Mouse (Mus musculus): ENCODE data around the gene Proser3. TPM values are rescaled to one million over a fixed set of nuclear protein-coding genes. Genes with fewer than 3 reads are reported as not detected.

Gene Proser3
- polyA plus RNA-seq, 2 experiments, result 9.4 to 31.8 TPM

DNA sequence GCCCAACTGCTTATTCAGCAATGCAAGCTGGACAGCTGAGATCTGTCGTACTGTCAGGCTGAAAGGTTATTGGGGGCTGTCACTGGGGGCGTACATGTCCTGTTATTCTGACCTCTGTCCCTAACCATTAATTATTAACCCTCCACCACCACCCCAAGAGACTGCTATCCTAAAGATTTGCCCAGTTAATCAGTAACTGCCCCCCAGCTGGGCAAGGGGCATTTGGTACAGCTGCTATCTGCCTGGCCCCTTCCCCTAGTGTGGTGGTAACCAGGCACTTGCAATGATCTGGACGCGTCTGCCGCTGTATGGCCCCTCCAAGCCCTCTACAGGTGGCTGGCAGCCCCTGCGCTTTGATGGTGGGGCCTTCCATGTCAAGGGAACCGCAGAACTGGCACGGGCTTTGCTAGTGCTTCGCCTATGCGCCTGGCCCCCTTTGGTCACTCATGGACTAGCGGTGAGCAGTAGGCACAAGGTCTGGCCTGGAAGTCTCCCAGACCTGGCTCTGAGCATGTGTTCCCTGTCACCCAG is 58.6 kb downstream of the Proser3 start, which contains the start of gene Prodh2:
Gene Prodh2, plus strand, starts transcription at position 222 of the 531 bp plus-strand sequence.
- Histone ChIP-seq H3K4me1 (ENCODE audit: control insufficient read depth, insufficient read depth, low read length) (no peaks in the 10 kb centered on the region), H3K9me3 (ENCODE audit: control insufficient read depth, low read length) (no peaks in the 10 kb centered on the region), H3K9ac (ENCODE audit: low read depth, low read length, severe bottlenecking) (no peak within 1 kb of the TSS), H3K27me3 (ENCODE audit: control insufficient read depth, insufficient read depth, low read length) (no peaks in the 10 kb centered on the region), H3K4me3 (replicated peaks; ENCODE audit: low read length) (no peak within 1 kb of the TSS), H3K4me2 (replicated peaks; ENCODE audit: low read depth, low read length, severe bottlenecking) (no peak within 1 kb of the TSS), H3K27ac (replicated peaks; ENCODE audit: low read depth, low read length) (no peak within 1 kb of the TSS), H3K36me3 (ENCODE audit: control insufficient read depth, insufficient read depth, low read length) (no peaks in the 10 kb centered on the region)
- TF ChIP-seq POLR2A (IDR thresholded peaks at IDR 0.05; ENCODE audit: borderline replicate concordance, extremely low read depth, insufficient read depth, insufficient read length), result no peak
- ATAC-seq (ENCODE audit: low FRiP score, low read depth) (no peak), DNase-seq (ENCODE audit: low spot score) (no peak)
- WGBS, result 65% methylated on average over 11 of the region's 11 CpGs

DNA sequence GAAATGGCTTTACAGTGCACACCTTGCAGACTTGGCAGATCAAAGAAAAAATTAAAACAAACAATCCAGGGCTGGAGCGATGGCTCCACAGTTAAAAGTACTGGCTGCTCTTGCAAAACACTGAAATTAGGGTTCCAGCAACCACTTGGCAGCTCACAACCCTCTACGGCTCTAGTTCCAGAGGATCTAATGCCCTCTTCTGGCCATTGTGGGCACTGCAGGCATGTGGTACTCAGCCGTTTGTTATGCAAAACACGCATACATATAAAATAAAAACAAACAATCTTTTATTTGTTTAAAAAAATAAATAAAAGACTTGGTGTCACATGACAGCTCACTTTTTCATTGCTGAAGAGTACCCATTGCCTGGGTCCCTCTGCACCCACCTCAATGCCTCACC is 59.3 kb downstream of the Proser3 start:
- no peaks in the 10 kb centered on the region for H3K36me3 ChIP-seq (ENCODE audit: control insufficient read depth, insufficient read depth, low read length)
- peak; percentile 45 for DNase-seq (ENCODE audit: low spot score)
- whole genome bisulfite sequencing, result 17% methylated on average over 4 of the region's 4 CpGs
- no peak for ATAC-seq (ENCODE audit: low FRiP score, low read depth)
- H3K4me1 ChIP-seq (ENCODE audit: control insufficient read depth, insufficient read depth, low read length), result no peaks in the 10 kb centered on the region
- no peak overlapping the region for H3K4me2 ChIP-seq (replicated peaks; ENCODE audit: low read depth, low read length, severe bottlenecking)
- H3K27ac ChIP-seq (replicated peaks; ENCODE audit: low read depth, low read length), result no peak overlapping the region
- no peaks in the 10 kb centered on the region for H3K27me3 ChIP-seq (ENCODE audit: control insufficient read depth, insufficient read depth, low read length)
- H3K4me3 ChIP-seq (replicated peaks; ENCODE audit: low read length), result no peak overlapping the region
- no peak overlapping the region for H3K9ac ChIP-seq (ENCODE audit: low read depth, low read length, severe bottlenecking)
- no peaks in the 10 kb centered on the region for H3K9me3 ChIP-seq (ENCODE audit: control insufficient read depth, low read length)
- no peak for TF ChIP-seq POLR2A (IDR thresholded peaks at IDR 0.05; ENCODE audit: borderline replicate concordance, extremely low read depth, insufficient read depth, insufficient read length)

DNA sequence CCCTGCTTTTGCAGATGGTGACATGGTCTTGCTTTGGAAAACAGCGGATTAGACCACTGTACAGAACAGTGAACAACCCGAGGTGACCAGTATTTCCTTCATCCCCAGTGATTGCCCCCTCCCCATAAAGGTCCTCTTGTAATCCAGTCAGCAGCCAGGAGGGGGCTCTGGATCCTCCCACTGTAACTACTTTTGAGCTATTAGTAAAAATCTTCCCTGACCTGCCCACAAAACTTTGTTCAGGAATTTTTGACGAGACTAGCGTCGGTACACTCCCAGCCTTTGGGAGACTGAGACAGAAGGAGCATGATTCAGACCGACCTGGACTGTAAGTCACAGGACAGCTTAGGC is 61.2 kb downstream of the Proser3 start:
- TF ChIP-seq POLR2A (IDR thresholded peaks at IDR 0.05; ENCODE audit: borderline replicate concordance, extremely low read depth, insufficient read depth, insufficient read length), result no peak
- Histone ChIP-seq H3K27ac (replicated peaks; ENCODE audit: low read depth, low read length) (no peak overlapping the region), H3K9me3 (ENCODE audit: control insufficient read depth, low read length) (no peaks in the 10 kb centered on the region), H3K4me3 (replicated peaks; ENCODE audit: low read length) (no peak overlapping the region), H3K4me1 (ENCODE audit: control insufficient read depth, insufficient read depth, low read length) (no peaks in the 10 kb centered on the region), H3K27me3 (ENCODE audit: control insufficient read depth, insufficient read depth, low read length) (no peaks in the 10 kb centered on the region), H3K36me3 (ENCODE audit: control insufficient read depth, insufficient read depth, low read length) (no peaks in the 10 kb centered on the region), H3K9ac (ENCODE audit: low read depth, low read length, severe bottlenecking) (no peak overlapping the region), H3K4me2 (replicated peaks; ENCODE audit: low read depth, low read length, severe bottlenecking) (no peak overlapping the region)
- no peak for DNase-seq (ENCODE audit: low spot score)
- WGBS, result 23% methylated on average over 6 of the region's 6 CpGs
- ATAC-seq (ENCODE audit: low FRiP score, low read depth), result no peak

GRCm38 (mm10) chr7:30490251-30490956 is 61.7 kb downstream of the Proser3 start:
- DNase-seq (ENCODE audit: low spot score) (peak; percentile 43), ATAC-seq (ENCODE audit: low FRiP score, low read depth) (no peak)
- WGBS, result 33% methylated on average over 16 of the region's 16 CpGs
- no peaks in the 10 kb centered on the region for H3K27me3 ChIP-seq (ENCODE audit: control insufficient read depth, insufficient read depth, low read length)
- no peaks in the 10 kb centered on the region for H3K4me1 ChIP-seq (ENCODE audit: control insufficient read depth, insufficient read depth, low read length)
- no peaks in the 10 kb centered on the region for H3K9me3 ChIP-seq (ENCODE audit: control insufficient read depth, low read length)
- TF ChIP-seq POLR2A (IDR thresholded peaks at IDR 0.05; ENCODE audit: borderline replicate concordance, extremely low read depth, insufficient read depth, insufficient read length), result no peak
- no peak overlapping the region for H3K27ac ChIP-seq (replicated peaks; ENCODE audit: low read depth, low read length)
- no peaks in the 10 kb centered on the region for H3K36me3 ChIP-seq (ENCODE audit: control insufficient read depth, insufficient read depth, low read length)
- no peak overlapping the region for H3K4me3 ChIP-seq (replicated peaks; ENCODE audit: low read length)
- H3K4me2 ChIP-seq (replicated peaks; ENCODE audit: low read depth, low read length, severe bottlenecking), result no peak overlapping the region
- H3K9ac ChIP-seq (ENCODE audit: low read depth, low read length, severe bottlenecking), result no peak overlapping the region

Small RNA genes within 50 kb of the gene (microRNA-seq; reads per million reads assigned to microRNA genes)
- gene Gm38670 (1.4 reads per million), gene Mir3569 (not detected)

Other genes starting within 250 kb of the Proser3 start
Only the 30 nearest of the 34 such genes appear.
- 18.6 and 19.2 TPM in 2 replicates for gene Sdhaf1, start 228.4 kb downstream of the Proser3 start, polyA plus RNA-seq (2012; rRNA removed)
- gene Sdhaf1, start 228.4 kb downstream of the Proser3 start, polyA plus RNA-seq (2014; fragmentation: Nextera tagmentation; extraction: Ambion mirVana), result 19.7 and 20.7 TPM in 2 replicates
- 11.5 and 17.7 TPM in 2 replicates for gene Lrfn3, start 189.5 kb downstream of the Proser3 start, polyA plus RNA-seq (2012; rRNA removed)
- 6.3 and 6.9 TPM in 2 replicates for gene Lrfn3, start 189.5 kb downstream of the Proser3 start, polyA plus RNA-seq (2014; fragmentation: Nextera tagmentation; extraction: Ambion mirVana)
- 54.2 and 79.2 TPM in 2 replicates for gene Tyrobp, start 138.5 kb downstream of the Proser3 start, polyA plus RNA-seq (2012; rRNA removed)
- 69.8 and 84.7 TPM in 2 replicates for gene Tyrobp, start 138.5 kb downstream of the Proser3 start, polyA plus RNA-seq (2014; fragmentation: Nextera tagmentation; extraction: Ambion mirVana)
- gene Hcst, start 132.4 kb downstream of the Proser3 start, polyA plus RNA-seq (2012; rRNA removed), result 1.9 and 2.2 TPM in 2 replicates
- 0.70 and 3.0 TPM in 2 replicates for gene Hcst, start 132.4 kb downstream of the Proser3 start, polyA plus RNA-seq (2014; fragmentation: Nextera tagmentation; extraction: Ambion mirVana)
- gene Nfkbid, start 130.6 kb downstream of the Proser3 start, polyA plus RNA-seq (2012; rRNA removed), result 3.0 and 3.5 TPM in 2 replicates
- 1.7 and 2.2 TPM in 2 replicates for gene Nfkbid, start 130.6 kb downstream of the Proser3 start, polyA plus RNA-seq (2014; fragmentation: Nextera tagmentation; extraction: Ambion mirVana)
- gene Aplp1, start 106.8 kb downstream of the Proser3 start, polyA plus RNA-seq (2012; rRNA removed), result 41.9 and 55.5 TPM in 2 replicates
- gene Aplp1, start 106.8 kb downstream of the Proser3 start, polyA plus RNA-seq (2014; fragmentation: Nextera tagmentation; extraction: Ambion mirVana), result 31.4 and 37.4 TPM in 2 replicates
- gene Kirrel2, start 94.6 kb downstream of the Proser3 start, polyA plus RNA-seq (2012; rRNA removed), result 0.06 and 0.13 TPM in 2 replicates
- 0.07 TPM in 1 of 2 replicates, not detected in the other for gene Kirrel2, start 94.6 kb downstream of the Proser3 start, polyA plus RNA-seq (2014; fragmentation: Nextera tagmentation; extraction: Ambion mirVana)
- gene Nphs1, start 94.0 kb downstream of the Proser3 start, polyA plus RNA-seq (2012; rRNA removed), result 0.03 and 0.06 TPM in 2 replicates
- 0.14 and 0.23 TPM in 2 replicates for gene Nphs1, start 94.0 kb downstream of the Proser3 start, polyA plus RNA-seq (2014; fragmentation: Nextera tagmentation; extraction: Ambion mirVana)
- 0.04 and 0.11 TPM in 2 replicates for gene Prodh2, start 58.7 kb downstream of the Proser3 start, polyA plus RNA-seq (2012; rRNA removed)
- gene Prodh2, start 58.7 kb downstream of the Proser3 start, polyA plus RNA-seq (2014; fragmentation: Nextera tagmentation; extraction: Ambion mirVana), result not detected in 2 replicates
- 66.1 and 91.7 TPM in 2 replicates for gene Arhgap33, start 17.2 kb downstream of the Proser3 start, polyA plus RNA-seq (2012; rRNA removed)
- 9.7 and 14.2 TPM in 2 replicates for gene Arhgap33, start 17.2 kb downstream of the Proser3 start, polyA plus RNA-seq (2014; fragmentation: Nextera tagmentation; extraction: Ambion mirVana)
- 15.4 and 18.6 TPM in 2 replicates for gene Hspb6, start 121 bp downstream of the Proser3 start, polyA plus RNA-seq (2012; rRNA removed)
- gene Hspb6, start 121 bp downstream of the Proser3 start, polyA plus RNA-seq (2014; fragmentation: Nextera tagmentation; extraction: Ambion mirVana), result 15.7 and 16.8 TPM in 2 replicates
- gene Lin37, start 7.5 kb upstream of the Proser3 start, polyA plus RNA-seq (2012; rRNA removed), result 35.8 and 38.7 TPM in 2 replicates
- gene Lin37, start 7.5 kb upstream of the Proser3 start, polyA plus RNA-seq (2014; fragmentation: Nextera tagmentation; extraction: Ambion mirVana), result 38.5 and 45.8 TPM in 2 replicates
- gene U2af1l4, start 11.0 kb upstream of the Proser3 start, polyA plus RNA-seq (2012; rRNA removed), result 71.8 and 75.8 TPM in 2 replicates
- gene U2af1l4, start 11.0 kb upstream of the Proser3 start, polyA plus RNA-seq (2014; fragmentation: Nextera tagmentation; extraction: Ambion mirVana), result 95.6 and 99.2 TPM in 2 replicates
- gene Gm49396, start 11.0 kb upstream of the Proser3 start, polyA plus RNA-seq (2012; rRNA removed), result 7.3 and 8.9 TPM in 2 replicates
- 5.0 and 7.4 TPM in 2 replicates for gene Gm49396, start 11.0 kb upstream of the Proser3 start, polyA plus RNA-seq (2014; fragmentation: Nextera tagmentation; extraction: Ambion mirVana)
- gene Psenen, start 11.3 kb upstream of the Proser3 start, polyA plus RNA-seq (2012; rRNA removed), result 141 and 161 TPM in 2 replicates
- 136 and 137 TPM in 2 replicates for gene Psenen, start 11.3 kb upstream of the Proser3 start, polyA plus RNA-seq (2014; fragmentation: Nextera tagmentation; extraction: Ambion mirVana)
- 5.2 and 6.0 TPM in 2 replicates for gene Igflr1, start 13.1 kb upstream of the Proser3 start, polyA plus RNA-seq (2012; rRNA removed)
- 1.7 and 4.9 TPM in 2 replicates for gene Igflr1, start 13.1 kb upstream of the Proser3 start, polyA plus RNA-seq (2014; fragmentation: Nextera tagmentation; extraction: Ambion mirVana)
- 62.0 and 73.8 TPM in 2 replicates for gene Kmt2b, start 36.4 kb upstream of the Proser3 start, polyA plus RNA-seq (2012; rRNA removed)
- gene Kmt2b, start 36.4 kb upstream of the Proser3 start, polyA plus RNA-seq (2014; fragmentation: Nextera tagmentation; extraction: Ambion mirVana), result 13.1 and 15.4 TPM in 2 replicates
- 0.51 and 0.55 TPM in 2 replicates for gene Zbtb32, start 46.6 kb upstream of the Proser3 start, polyA plus RNA-seq (2012; rRNA removed)
- gene Zbtb32, start 46.6 kb upstream of the Proser3 start, polyA plus RNA-seq (2014; fragmentation: Nextera tagmentation; extraction: Ambion mirVana), result 0.62 and 0.67 TPM in 2 replicates
- 4.7 and 5.7 TPM in 2 replicates for gene Upk1a, start 60.5 kb upstream of the Proser3 start, polyA plus RNA-seq (2012; rRNA removed)
- 1.2 and 1.7 TPM in 2 replicates for gene Upk1a, start 60.5 kb upstream of the Proser3 start, polyA plus RNA-seq (2014; fragmentation: Nextera tagmentation; extraction: Ambion mirVana)
- gene Cox6b1, start 73.9 kb upstream of the Proser3 start, polyA plus RNA-seq (2012; rRNA removed), result 607 and 677 TPM in 2 replicates
- 799 and 875 TPM in 2 replicates for gene Cox6b1, start 73.9 kb upstream of the Proser3 start, polyA plus RNA-seq (2014; fragmentation: Nextera tagmentation; extraction: Ambion mirVana)
- 0.17 TPM in 1 of 2 replicates, not detected in the other for gene Etv2, start 83.6 kb upstream of the Proser3 start, polyA plus RNA-seq (2012; rRNA removed)
- 0.19 TPM in 1 of 2 replicates, not detected in the other for gene Etv2, start 83.6 kb upstream of the Proser3 start, polyA plus RNA-seq (2014; fragmentation: Nextera tagmentation; extraction: Ambion mirVana)
- gene Rbm42, start 98.0 kb upstream of the Proser3 start, polyA plus RNA-seq (2012; rRNA removed), result 68.1 and 87.7 TPM in 2 replicates
- gene Rbm42, start 98.0 kb upstream of the Proser3 start, polyA plus RNA-seq (2014; fragmentation: Nextera tagmentation; extraction: Ambion mirVana), result 107 and 113 TPM in 2 replicates
- 38.8 and 45.0 TPM in 2 replicates for gene Haus5, start 112.7 kb upstream of the Proser3 start, polyA plus RNA-seq (2012; rRNA removed)
- 35.0 and 35.6 TPM in 2 replicates for gene Haus5, start 112.7 kb upstream of the Proser3 start, polyA plus RNA-seq (2014; fragmentation: Nextera tagmentation; extraction: Ambion mirVana)
- not detected in 2 replicates for gene Pmis2, start 119.3 kb upstream of the Proser3 start, polyA plus RNA-seq (2012; rRNA removed)
- gene Pmis2, start 119.3 kb upstream of the Proser3 start, polyA plus RNA-seq (2014; fragmentation: Nextera tagmentation; extraction: Ambion mirVana), result not detected in 2 replicates
- 0.44 TPM in 1 of 2 replicates, not detected in the other for gene 2200002J24Rik, start 146.6 kb upstream of the Proser3 start, polyA plus RNA-seq (2012; rRNA removed)
- gene 2200002J24Rik, start 146.6 kb upstream of the Proser3 start, polyA plus RNA-seq (2014; fragmentation: Nextera tagmentation; extraction: Ambion mirVana), result 0.51 TPM in 1 of 2 replicates, not detected in the other
- 0.89 and 1.0 TPM in 2 replicates for gene Atp4a, start 159.9 kb upstream of the Proser3 start, polyA plus RNA-seq (2012; rRNA removed)
- 0.30 and 0.48 TPM in 2 replicates for gene Atp4a, start 159.9 kb upstream of the Proser3 start, polyA plus RNA-seq (2014; fragmentation: Nextera tagmentation; extraction: Ambion mirVana)
- gene Tmem147, start 177.2 kb upstream of the Proser3 start, polyA plus RNA-seq (2012; rRNA removed), result 178 and 233 TPM in 2 replicates
- 221 and 231 TPM in 2 replicates for gene Tmem147, start 177.2 kb upstream of the Proser3 start, polyA plus RNA-seq (2014; fragmentation: Nextera tagmentation; extraction: Ambion mirVana)
- gene Gapdhs, start 191.4 kb upstream of the Proser3 start, polyA plus RNA-seq (2012; rRNA removed), result not detected in 2 replicates
- gene Gapdhs, start 191.4 kb upstream of the Proser3 start, polyA plus RNA-seq (2014; fragmentation: Nextera tagmentation; extraction: Ambion mirVana), result 0.75 TPM in 1 of 2 replicates, not detected in the other
- gene Sbsn, start 199.2 kb upstream of the Proser3 start, polyA plus RNA-seq (2012; rRNA removed), result 15.1 and 28.4 TPM in 2 replicates
- gene Sbsn, start 199.2 kb upstream of the Proser3 start, polyA plus RNA-seq (2014; fragmentation: Nextera tagmentation; extraction: Ambion mirVana), result 21.3 and 38.7 TPM in 2 replicates
- gene Dmkn, start 211.5 kb upstream of the Proser3 start, polyA plus RNA-seq (2012; rRNA removed), result 124 and 151 TPM in 2 replicates
- gene Dmkn, start 211.5 kb upstream of the Proser3 start, polyA plus RNA-seq (2014; fragmentation: Nextera tagmentation; extraction: Ambion mirVana), result 168 and 289 TPM in 2 replicates

Data from limb, embryonic 14.5 days (tissue).